28 mouse cellular contexts compared by ENCODE assay signal in genomic region chr2:125221673-125222072, GRCm38 (mm10).
"Had no signal": no experiment of that assay in that cellular context is flagged by ENCODE, and none has a peak within 500 bp of the region (broad histone marks: within the 10 kb centered on the region; RNA-seq: fewer than 3 reads in every experiment).

No protein-coding gene starts in this region.

- DNase-seq: cerebellum, adult 8-10 months; cerebellum, adult 9-10 months; cerebellum, adult 9-11 months; cerebellum, postnatal 10 days; cerebellum, postnatal 14 days; cerebellum, postnatal 25 days; cerebellum, postnatal 36 days; embryo, embryonic 11 days; forebrain, postnatal 0 days; gastrocnemius, adult 2 months; gastrocnemius, postnatal 10 days; gastrocnemius, postnatal 14 days; gastrocnemius, postnatal 25 days; gastrocnemius, postnatal 36 days; heart, adult 11 months; heart, adult 18-20 months; heart, adult 2 months had no signal

- H3K4me2 ChIP-seq: embryonic facial prominence, embryonic 12.5 days; embryonic facial prominence, embryonic 13.5 days; embryonic facial prominence, embryonic 15.5 days; forebrain, embryonic 12.5 days; forebrain, embryonic 13.5 days; forebrain, embryonic 15.5 days had no signal

- H3K27ac ChIP-seq: embryonic facial prominence, embryonic 10.5 days; embryonic facial prominence, embryonic 12.5 days; embryonic facial prominence, embryonic 13.5 days; embryonic facial prominence, embryonic 15.5 days; forebrain, embryonic 10.5 days; forebrain, embryonic 12.5 days; forebrain, embryonic 13.5 days; forebrain, embryonic 15.5 days; gastrocnemius, adult 2 months; heart, adult 2 months had no signal

- H3K9ac ChIP-seq: embryonic facial prominence, embryonic 12.5 days; embryonic facial prominence, embryonic 13.5 days; embryonic facial prominence, embryonic 15.5 days; forebrain, embryonic 12.5 days; forebrain, embryonic 13.5 days; forebrain, embryonic 15.5 days; forebrain, postnatal 0 days had no signal

- H3K4me3 ChIP-seq: embryonic facial prominence, embryonic 10.5 days; embryonic facial prominence, embryonic 12.5 days; embryonic facial prominence, embryonic 13.5 days; embryonic facial prominence, embryonic 15.5 days; erythroblast, embryonic 14.5 days; forebrain, embryonic 10.5 days; forebrain, embryonic 12.5 days; forebrain, embryonic 13.5 days; forebrain, embryonic 15.5 days; gastrocnemius, adult 2 months; heart, adult 2 months had no signal

- H3K27me3 ChIP-seq: embryonic facial prominence, embryonic 12.5 days; embryonic facial prominence, embryonic 13.5 days; embryonic facial prominence, embryonic 15.5 days; forebrain, embryonic 12.5 days; forebrain, embryonic 13.5 days; forebrain, embryonic 15.5 days had no signal

- H3K4me1 ChIP-seq: embryonic facial prominence, embryonic 10.5 days; embryonic facial prominence, embryonic 12.5 days; embryonic facial prominence, embryonic 13.5 days; embryonic facial prominence, embryonic 15.5 days; forebrain, embryonic 10.5 days; forebrain, embryonic 12.5 days; forebrain, embryonic 13.5 days; forebrain, embryonic 15.5 days had no signal

- ATAC-seq: forebrain, embryonic 13.5 days; forebrain, embryonic 14.5 days; forebrain, embryonic 15.5 days; forebrain, embryonic 16.5 days; forebrain, postnatal 0 days had no signal

- H3K36me3 ChIP-seq: embryonic facial prominence, embryonic 10.5 days; embryonic facial prominence, embryonic 12.5 days; embryonic facial prominence, embryonic 13.5 days; embryonic facial prominence, embryonic 15.5 days; forebrain, embryonic 10.5 days; forebrain, embryonic 12.5 days; forebrain, embryonic 15.5 days had no signal

- H3K9me3 ChIP-seq: embryonic facial prominence, embryonic 10.5 days; embryonic facial prominence, embryonic 12.5 days; embryonic facial prominence, embryonic 13.5 days; embryonic facial prominence, embryonic 15.5 days; forebrain, embryonic 10.5 days; forebrain, embryonic 12.5 days; forebrain, embryonic 13.5 days; forebrain, embryonic 15.5 days had no signal
